Mouse (Mus musculus) liver, embryonic 12.5 days (tissue): ENCODE measurements around the gene Gm42791. TPM values are rescaled to one million over a fixed set of nuclear protein-coding genes. Genes with fewer than 3 reads are reported as not detected.

Source experiments
- ATAC-seq: fragments of 200-750 bp; cut with Nextera tagmentation; 2 replicates; pipeline ENCODE4 v1.8.0; 2017; ENCODE audit warnings: moderate number of reproducible peaks, mild to moderate bottlenecking, moderate library complexity
- H3K27ac ChIP-seq: fragments of 300-500 bp; sonication (generic); 2 replicates; pipeline ENCODE4 v1.5.1; 2016; ENCODE audit warnings: mild to moderate bottlenecking
- H3K27me3 ChIP-seq: fragments of 300-500 bp; sonication (generic); replicated peaks from 2 replicates; pipeline ENCODE4 v1.6.1; 2016; ENCODE audit warnings: mild to moderate bottlenecking, moderate library complexity
- H3K36me3 ChIP-seq: fragments of 300-500 bp; sonication (generic); 2 replicates; pipeline ENCODE4 v1.6.1; 2016; ENCODE audit warnings: mild to moderate bottlenecking, moderate library complexity
- H3K4me1 ChIP-seq: fragments of 300-500 bp; sonication (generic); 2 replicates; pipeline ENCODE4 v1.6.1; 2016
- H3K4me2 ChIP-seq: fragments of 300-500 bp; sonication (generic); 2 replicates; pipeline ENCODE4 v1.6.1; 2016; ENCODE audit warnings: mild to moderate bottlenecking, moderate library complexity
- H3K4me3 ChIP-seq: fragments of 300-500 bp; sonication (generic); 2 replicates; pipeline ENCODE4 v1.5.1; 2016; ENCODE audit warnings: mild to moderate bottlenecking, moderate library complexity
- H3K9ac ChIP-seq: fragments of 300-500 bp; sonication (generic); 2 replicates; pipeline ENCODE4 v1.6.1; 2016; ENCODE audit warnings: mild to moderate bottlenecking, moderate library complexity
- H3K9me3 ChIP-seq: fragments of 300-500 bp; sonication (generic); replicated peaks from 2 replicates; pipeline ENCODE4 v1.6.1; 2016; ENCODE audit warnings: mild to moderate bottlenecking, moderate library complexity
- WGBS: fragments of 180-500 bp; shearing (Covaris S2); methylation state at CpG from one replicate; pipeline ENCODE4 v1.1.7; 2016; ENCODE audit not compliant: insufficient replicate concordance; 5-methylcytosine and 5-hydroxymethylcytosine counted together
- polyA plus RNA-seq: library from polyadenylated mRNA; unstranded; fragments of >200 nt; fragmentation: Nextera tagmentation; extraction: Ambion mirVana; gene quantifications from 2 replicates; pipeline ENCODE4 v1.2.1, GENCODE M21; 2016

Gm42791 gene
- polyA plus RNA-seq, 1 experiment from 2014 or later, result 1.7 TPM

- H3K27ac ChIP-seq, result no peak overlapping the region
- no peak for ATAC-seq
- H3K4me1 ChIP-seq, result peaks cover 37% of the 10 kb centered on the region
- no peak overlapping the region for H3K4me2 ChIP-seq
- 81% methylated on average over 11 of the region's 11 CpGs for WGBS
- H3K4me3 ChIP-seq, result no peak overlapping the region
- no peaks in the 10 kb centered on the region for H3K27me3 ChIP-seq
- H3K9ac ChIP-seq, result no peak overlapping the region
- peaks cover 14% of the 10 kb centered on the region for H3K9me3 ChIP-seq
- H3K36me3 ChIP-seq, result peaks cover 8% of the 10 kb centered on the region
Observed at GRCm38 (mm10) chr5:148992598-148992997, 2.3 kb downstream of the Gm42791 start.

- ATAC-seq, result no peak
- H3K4me3 ChIP-seq, result no peak overlapping the region
- peaks cover 29% of the 10 kb centered on the region for H3K4me1 ChIP-seq
- no peaks in the 10 kb centered on the region for H3K27me3 ChIP-seq
- no peak overlapping the region for H3K9ac ChIP-seq
- H3K36me3 ChIP-seq, result peaks cover 8% of the 10 kb centered on the region
- no peak overlapping the region for H3K4me2 ChIP-seq
- H3K27ac ChIP-seq, result 0 out of 2 replicates have a peak overlapping the region, but pooled peaks have one; percentile 13
- 71% methylated on average over 12 of the region's 12 CpGs for WGBS
- peaks cover 14% of the 10 kb centered on the region for H3K9me3 ChIP-seq
Observed at GRCm38 (mm10) chr5:148990891-148991311, 4.0 kb downstream of the Gm42791 start.

GRCm38 (mm10) chr5:148989480-148989879 lies 5.5 kb downstream of the Gm42791 start:
- H3K27me3 ChIP-seq, result no peaks in the 10 kb centered on the region
- WGBS, result 68% methylated on average over 7 of the region's 7 CpGs
- ATAC-seq, result no peak
- H3K27ac ChIP-seq, result no peak overlapping the region
- no peak overlapping the region for H3K4me2 ChIP-seq
- H3K36me3 ChIP-seq, result peaks cover 8% of the 10 kb centered on the region
- H3K4me1 ChIP-seq, result peaks cover 16% of the 10 kb centered on the region
- H3K9me3 ChIP-seq, result peaks cover 14% of the 10 kb centered on the region
- no peak overlapping the region for H3K9ac ChIP-seq
- H3K4me3 ChIP-seq, result no peak overlapping the region

GRCm38 (mm10) chr5:148984961-148985360 lies 10.0 kb downstream of the Gm42791 start:
- WGBS, result 50% methylated on average over 13 of the region's 13 CpGs
- no peak overlapping the region for H3K4me2 ChIP-seq
- H3K27me3 ChIP-seq, result no peaks in the 10 kb centered on the region
- H3K4me1 ChIP-seq, result peaks cover 10% of the 10 kb centered on the region
- no peak overlapping the region for H3K27ac ChIP-seq
- H3K36me3 ChIP-seq, result no peaks in the 10 kb centered on the region; the same call in 1 of the 2 replicates
- peaks cover 21% of the 10 kb centered on the region for H3K9me3 ChIP-seq
- no peak for ATAC-seq
- H3K9ac ChIP-seq, result no peak overlapping the region
- H3K4me3 ChIP-seq, result no peak overlapping the region

- H3K27ac ChIP-seq, result no peak overlapping the region
- 83% methylated on average over 1 of the region's 1 CpGs for WGBS
Observed at GRCm38 (mm10) chr5:148983696-148984095, 11.3 kb downstream of the Gm42791 start.

GRCm38 (mm10) chr5:148983108-148983664 lies 11.8 kb downstream of the Gm42791 start:
- 70% methylated on average over 12 of the region's 12 CpGs for WGBS
- peaks cover 27% of the 10 kb centered on the region for H3K4me1 ChIP-seq
- H3K4me3 ChIP-seq, result no peak overlapping the region
- peaks cover 11% of the 10 kb centered on the region for H3K9me3 ChIP-seq
- no peak overlapping the region for H3K4me2 ChIP-seq
- H3K27ac ChIP-seq, result no peak overlapping the region
- no peaks in the 10 kb centered on the region for H3K27me3 ChIP-seq
- no peaks in the 10 kb centered on the region; the same call in 1 of the 2 replicates for H3K36me3 ChIP-seq
- no peak overlapping the region for H3K9ac ChIP-seq
- no peak for ATAC-seq

More at GRCm38 (mm10) chr5:148983696-148984095, 11.3 kb downstream of the Gm42791 start:
- ATAC-seq, result no peak
- Histone ChIP-seq H3K9me3 (peaks cover 12% of the 10 kb centered on the region), H3K4me3 (no peak overlapping the region), H3K4me1 (peaks cover 23% of the 10 kb centered on the region), H3K27me3 (no peaks in the 10 kb centered on the region), H3K4me2 (no peak overlapping the region), H3K9ac (no peak overlapping the region), H3K36me3 (no peaks in the 10 kb centered on the region; the same call in 1 of the 2 replicates)

GRCm38 (mm10) chr5:148982396-148982795 lies 12.6 kb downstream of the Gm42791 start:
- Histone ChIP-seq H3K4me3 (no peak overlapping the region), H3K4me2 (no peak overlapping the region), H3K4me1 (peaks cover 35% of the 10 kb centered on the region), H3K36me3 (no peaks in the 10 kb centered on the region; the same call in 1 of the 2 replicates), H3K27me3 (no peaks in the 10 kb centered on the region), H3K27ac (no peak overlapping the region), H3K9me3 (peaks cover 7% of the 10 kb centered on the region; the same call in 1 of the 2 replicates), H3K9ac (no peak overlapping the region)
- ATAC-seq, result no peak
- 80% methylated on average over 7 of the region's 7 CpGs for WGBS

- Histone ChIP-seq H3K4me3 (no peak overlapping the region), H3K27ac (no peak overlapping the region), H3K4me1 (peaks cover 43% of the 10 kb centered on the region), H3K9ac (no peak overlapping the region), H3K9me3 (peaks cover 7% of the 10 kb centered on the region; the same call in 1 of the 2 replicates), H3K27me3 (no peaks in the 10 kb centered on the region), H3K4me2 (no peak overlapping the region), H3K36me3 (no peaks in the 10 kb centered on the region; the same call in 1 of the 2 replicates)
- ATAC-seq, result peak; percentile 84
- 40% methylated on average over 6 of the region's 6 CpGs for WGBS
Observed at GRCm38 (mm10) chr5:148980607-148981006, 14.3 kb downstream of the Gm42791 start.

GRCm38 (mm10) chr5:148978458-148979165 lies 16.3 kb downstream of the Gm42791 start:
- H3K27me3 ChIP-seq, result no peaks in the 10 kb centered on the region
- peaks cover 50% of the 10 kb centered on the region for H3K4me1 ChIP-seq
- H3K9ac ChIP-seq, result peak overlapping the region; percentile 4; the same call in 1 of the 2 replicates
- no peak overlapping the region for H3K4me2 ChIP-seq
- H3K4me3 ChIP-seq, result no peak overlapping the region
- 59% methylated on average over 18 of the region's 18 CpGs for WGBS
- H3K36me3 ChIP-seq, result no peaks in the 10 kb centered on the region
- ATAC-seq, result peak; percentile 34; the same call in 1 of the 2 replicates
- H3K9me3 ChIP-seq, result peaks cover 2% of the 10 kb centered on the region; the same call in 1 of the 2 replicates
- peak overlapping the region; percentile 79 for H3K27ac ChIP-seq

GRCm38 (mm10) chr5:148977698-148978457 lies 17.1 kb downstream of the Gm42791 start:
- H3K9ac ChIP-seq, result peak overlapping the region; percentile 4; the same call in 1 of the 2 replicates
- H3K36me3 ChIP-seq, result no peaks in the 10 kb centered on the region
- no peaks in the 10 kb centered on the region for H3K27me3 ChIP-seq
- WGBS, result 25% methylated on average over 14 of the region's 14 CpGs
- H3K27ac ChIP-seq, result peak overlapping the region; percentile 79
- H3K4me3 ChIP-seq, result no peak overlapping the region
- no peak for ATAC-seq
- H3K9me3 ChIP-seq, result no peaks in the 10 kb centered on the region
- H3K4me2 ChIP-seq, result no peak overlapping the region
- H3K4me1 ChIP-seq, result peaks cover 56% of the 10 kb centered on the region

GRCm38 (mm10) chr5:148976876-148977275 lies 18.1 kb downstream of the Gm42791 start:
- Histone ChIP-seq H3K4me1 (peaks cover 57% of the 10 kb centered on the region), H3K9ac (no peak overlapping the region), H3K4me3 (no peak overlapping the region), H3K27ac (peak overlapping the region; percentile 79; the same call in 1 of the 2 replicates), H3K9me3 (no peaks in the 10 kb centered on the region), H3K27me3 (no peaks in the 10 kb centered on the region), H3K4me2 (no peak overlapping the region), H3K36me3 (no peaks in the 10 kb centered on the region)
- no peak for ATAC-seq
- WGBS, result 63% methylated on average over 8 of the region's 8 CpGs
